Mouse (Mus musculus) urinary bladder, adult 2 months (tissue): ENCODE measurements at regions not wholly inside any gene's neighbourhood (a gene's known extent, or its start where the extent isn't known, plus 50 kb on each side); places are given as distances from the start of the nearest gene placed in this dataset.

Experiments
- DNase-seq: peaks from one replicate; pipeline ENCODE4 v3.0.0; 2022; ENCODE audit warnings: low spot score

DNA sequence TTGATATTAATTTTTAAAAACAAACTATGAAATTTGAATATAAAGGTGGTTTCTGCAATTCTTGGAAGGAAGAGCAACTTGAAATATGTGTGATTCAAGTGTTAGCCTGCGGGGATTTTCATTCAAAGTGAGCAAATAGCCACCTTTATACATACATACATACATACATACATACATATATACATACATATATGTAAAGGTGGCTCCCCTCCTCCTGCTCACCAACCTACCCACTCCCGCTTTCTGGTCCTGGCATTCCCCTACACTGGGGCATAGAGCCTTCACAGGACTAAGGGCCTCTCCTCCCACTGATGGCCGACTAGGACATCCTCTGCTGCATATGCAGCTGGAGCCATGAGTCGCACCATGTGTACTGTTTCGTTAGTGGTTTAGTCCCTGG, 221.3 kb upstream of the Pde3a start:
- no peak for DNase-seq

DNA sequence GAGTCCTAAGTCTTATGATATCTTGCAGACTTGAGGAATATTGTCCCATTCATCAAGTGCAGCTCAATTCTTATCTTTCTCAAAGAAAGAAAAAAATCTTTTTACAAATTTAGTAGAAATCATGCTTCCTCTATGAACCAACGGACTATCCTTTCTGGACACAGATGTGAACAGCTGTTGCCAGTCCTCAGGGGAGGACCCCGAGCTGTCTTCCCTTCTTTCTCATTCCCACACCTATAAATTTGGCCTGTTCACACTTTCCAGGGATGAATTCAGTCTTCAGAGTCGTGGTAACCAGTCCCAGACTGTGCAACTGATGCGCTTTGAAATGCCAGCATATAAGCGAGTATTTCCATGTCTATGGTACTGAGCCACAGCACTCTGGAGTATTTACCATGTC, 214.2 kb upstream of the Pde3a start:
- DNase-seq, result no peak

DNA sequence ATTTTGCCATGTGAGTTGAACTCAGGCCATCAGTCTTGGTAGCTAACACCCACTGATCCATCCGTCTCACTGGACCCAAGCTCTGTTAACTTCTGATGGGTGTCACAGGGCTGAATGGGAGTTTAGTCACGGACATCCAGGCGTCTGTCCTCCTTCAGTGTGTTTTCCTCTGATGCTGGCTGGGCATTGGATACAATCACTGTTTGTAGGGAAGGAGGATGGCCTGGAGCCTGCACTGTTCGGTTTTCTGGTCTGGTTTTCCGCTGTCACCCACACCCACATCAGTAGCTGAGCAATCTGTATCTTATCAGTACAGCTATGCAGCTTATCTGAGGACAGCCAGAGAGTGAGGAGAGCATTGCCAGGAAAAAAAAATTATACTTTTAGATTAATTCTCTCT, 207.7 kb upstream of the Pde3a start:
- DNase-seq, result no peak

DNA sequence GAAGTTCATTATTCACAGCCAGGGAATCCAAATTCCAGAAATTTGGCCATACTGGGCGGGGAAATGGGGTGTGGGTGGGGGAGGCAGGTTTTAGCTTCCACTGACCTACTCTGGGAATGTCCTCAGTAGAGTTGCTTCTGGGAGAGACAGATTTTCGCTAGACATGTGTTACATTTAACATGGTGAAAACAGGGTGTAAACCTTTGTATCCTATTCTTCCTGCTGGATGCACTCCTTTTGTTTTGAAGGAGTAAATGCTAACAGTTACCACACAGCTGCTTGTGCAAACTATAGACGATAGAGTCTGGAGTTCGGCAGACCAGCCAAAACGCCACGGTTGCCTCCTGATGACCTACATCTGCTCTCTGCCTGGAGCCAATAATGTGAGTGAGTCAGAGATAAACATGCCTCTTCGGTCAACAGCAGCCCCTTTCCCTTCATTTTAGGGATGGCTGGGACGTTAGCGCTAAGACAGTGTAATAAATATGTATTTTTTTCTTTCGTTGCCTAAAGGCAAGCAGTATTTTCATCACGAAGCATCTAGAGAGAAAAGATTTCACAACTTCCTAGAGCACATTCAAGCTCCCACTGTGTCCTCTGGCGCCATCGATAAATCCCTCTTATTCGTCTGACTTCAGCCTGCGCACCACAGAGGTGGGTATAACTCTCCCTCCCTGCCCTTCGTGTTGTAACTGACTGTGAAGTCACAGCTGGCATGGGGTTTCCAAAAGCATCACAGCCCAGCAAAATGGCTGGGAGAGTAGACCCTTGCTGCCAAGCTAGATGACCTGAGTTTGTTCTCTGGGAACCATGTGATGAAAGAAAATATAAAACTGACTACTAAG, 207.1 kb upstream of the Pde3a start:
- no peak for DNase-seq

DNA sequence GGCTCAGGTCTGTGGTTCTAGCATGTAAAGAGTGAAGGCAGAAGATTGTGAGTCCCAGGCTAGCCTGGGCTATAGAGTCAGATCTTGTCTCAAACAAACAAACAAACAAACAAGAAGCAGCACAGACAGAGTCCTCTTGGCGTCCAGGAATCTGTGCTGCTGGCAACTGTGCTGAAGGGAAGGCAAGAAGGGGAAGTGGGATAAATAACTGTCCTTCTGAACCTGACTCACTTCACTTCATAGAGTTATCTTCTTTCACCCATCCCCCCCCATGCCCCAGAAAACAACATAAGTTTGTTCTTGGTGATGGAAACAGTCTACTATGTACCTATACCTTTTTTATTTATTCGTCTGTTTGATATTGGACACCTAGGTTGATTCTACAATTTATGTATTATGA, 200.8 kb upstream of the Pde3a start:
- no peak for DNase-seq

DNA sequence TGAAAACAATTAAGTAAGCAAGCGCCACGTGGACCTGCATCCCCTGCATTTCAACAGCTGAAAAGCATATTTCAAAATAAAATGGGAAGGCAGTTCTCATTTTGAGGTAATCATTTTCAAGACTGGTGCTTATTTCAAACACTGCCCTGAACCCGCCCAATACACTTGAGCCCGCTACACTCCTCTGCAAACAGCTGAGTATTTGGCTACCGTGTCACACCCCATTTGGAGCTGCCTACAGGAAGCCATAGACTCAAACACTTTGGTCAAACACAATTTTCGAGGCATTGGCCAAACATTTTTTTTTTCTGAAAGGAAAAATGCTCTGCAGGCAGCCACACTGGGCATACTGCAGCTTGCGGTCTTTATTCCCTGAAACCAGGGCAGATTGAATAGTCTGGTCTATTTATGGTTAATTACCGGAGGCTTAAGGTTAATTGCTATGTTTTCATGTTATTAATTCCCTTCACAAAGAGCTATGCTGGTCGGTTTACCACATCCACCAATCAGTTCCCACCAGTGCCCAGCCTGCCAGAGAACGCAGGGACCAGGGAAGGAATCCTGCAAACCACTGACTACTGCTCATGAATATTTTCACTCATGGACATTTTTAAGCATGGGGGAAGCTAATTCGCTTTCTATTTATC, 198.9 kb upstream of the Pde3a start:
- no peak for DNase-seq

DNA sequence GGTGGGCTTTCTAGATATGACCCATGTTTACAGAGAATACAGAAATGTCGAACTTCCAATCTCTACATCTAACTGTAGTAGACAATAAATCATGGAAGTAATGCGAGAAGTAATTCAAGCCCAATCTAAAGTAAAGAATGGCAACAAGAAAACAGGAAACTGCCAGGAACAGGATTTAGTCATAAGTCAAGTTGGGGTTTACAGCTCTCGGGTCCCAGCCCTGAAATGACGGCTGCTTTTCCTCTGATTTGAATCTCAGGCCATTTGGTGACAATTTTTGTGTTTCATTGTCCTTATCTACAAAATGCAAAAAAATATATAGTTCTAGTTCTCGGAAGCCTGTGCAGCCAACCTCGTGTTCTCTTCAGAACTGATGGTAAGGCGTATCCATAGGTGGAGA, 195.0 kb upstream of the Pde3a start:
- DNase-seq, result no peak

DNA sequence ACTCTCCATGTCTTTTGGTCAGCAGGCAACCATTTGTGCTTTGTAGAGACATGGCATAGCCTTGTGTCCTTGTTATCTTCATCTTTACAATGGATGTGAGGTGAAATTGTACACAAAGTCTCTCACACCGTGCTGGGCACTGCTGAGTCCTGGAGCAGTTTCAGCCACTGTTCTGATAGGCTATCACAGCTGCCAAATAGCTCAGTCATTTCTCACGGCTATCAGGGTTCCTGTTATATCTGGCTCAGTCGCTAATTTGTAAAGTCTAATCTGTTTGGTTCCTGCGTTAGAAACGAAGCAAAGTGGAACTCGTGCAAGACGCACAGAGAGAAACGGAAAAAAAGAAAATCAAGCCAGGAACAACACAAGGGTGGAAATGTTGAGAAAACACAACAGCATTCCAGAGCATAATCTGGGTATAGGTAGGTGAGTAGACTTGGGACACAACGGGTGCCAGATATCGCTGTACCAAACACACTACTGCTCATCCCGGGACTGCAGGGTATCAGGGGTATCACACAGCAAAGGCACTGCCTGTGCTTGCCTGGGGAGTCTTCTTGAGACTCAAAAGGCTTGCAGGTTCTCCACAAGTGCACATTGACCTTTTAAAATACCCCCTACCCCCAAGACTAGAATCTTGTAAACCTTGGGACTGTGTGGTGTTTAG, 189.7 kb upstream of the Pde3a start:
- DNase-seq, result no peak

DNA sequence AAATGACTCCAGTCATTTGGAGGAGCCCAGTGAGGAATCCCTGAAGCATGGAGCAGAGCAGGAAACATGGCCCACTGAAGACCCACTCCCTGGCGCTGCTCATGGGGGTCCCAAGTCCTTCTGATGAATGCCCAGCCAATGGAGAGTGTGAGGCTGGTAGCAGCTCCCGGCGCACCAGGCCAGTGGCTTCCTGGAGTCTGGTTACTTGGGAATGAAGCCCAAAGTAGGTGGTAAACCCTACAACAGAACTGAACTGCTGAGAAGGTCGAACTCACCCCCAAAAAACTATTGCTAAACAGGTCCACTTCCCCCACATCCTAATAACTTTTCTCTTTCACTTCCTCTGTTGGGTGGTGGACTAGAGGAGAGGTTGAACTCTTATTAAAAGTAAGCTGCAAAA, 183.3 kb upstream of the Pde3a start:
- DNase-seq, result no peak

DNA sequence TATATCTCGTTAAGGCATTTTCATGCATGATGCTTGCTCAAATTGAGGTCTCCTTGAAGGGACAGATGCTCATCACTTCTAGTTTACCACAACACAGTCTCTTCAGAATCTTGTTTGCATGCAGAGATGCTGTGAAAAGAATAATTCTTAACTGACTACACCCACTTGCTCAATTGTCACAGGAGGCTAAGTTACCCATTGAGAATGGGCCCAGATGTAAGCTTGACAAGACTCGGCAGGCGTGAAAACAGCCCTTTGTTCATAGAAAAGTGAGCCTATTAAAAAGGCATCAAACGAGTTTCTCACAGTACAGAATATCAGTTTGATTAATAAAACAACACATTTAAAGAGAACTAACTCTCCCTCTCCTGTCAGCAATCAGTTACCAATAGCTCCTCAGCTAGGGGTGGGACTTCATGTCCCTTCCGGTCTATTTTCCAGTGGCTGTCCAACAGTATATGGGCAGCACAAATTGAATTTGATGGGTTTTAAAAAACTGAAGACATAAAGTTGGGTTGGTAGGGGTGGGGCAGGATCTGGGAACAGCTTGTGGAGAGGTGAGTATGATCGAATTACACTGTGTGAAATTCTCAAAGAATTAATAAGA, 180.1 kb upstream of the Pde3a start:
- DNase-seq, result no peak

DNA sequence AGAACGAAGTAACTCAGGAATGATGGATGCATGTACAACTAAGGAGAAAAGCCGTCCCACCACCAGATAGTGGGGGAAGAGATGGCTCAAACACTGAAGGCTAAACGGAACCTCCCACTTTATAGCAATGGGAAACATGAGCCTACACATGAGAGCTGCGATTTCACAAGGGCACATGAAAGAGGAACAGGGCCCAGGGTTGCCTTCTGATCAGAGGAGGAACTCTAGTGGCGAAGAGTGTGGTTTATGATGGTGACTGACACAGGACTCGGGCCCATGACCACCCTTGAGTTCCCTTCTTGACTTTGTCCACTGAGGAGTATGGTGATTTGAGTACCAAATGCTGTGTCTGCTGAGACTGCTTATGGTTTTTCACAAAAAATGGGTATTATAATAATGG, 179.2 kb upstream of the Pde3a start:
- no peak for DNase-seq

DNA sequence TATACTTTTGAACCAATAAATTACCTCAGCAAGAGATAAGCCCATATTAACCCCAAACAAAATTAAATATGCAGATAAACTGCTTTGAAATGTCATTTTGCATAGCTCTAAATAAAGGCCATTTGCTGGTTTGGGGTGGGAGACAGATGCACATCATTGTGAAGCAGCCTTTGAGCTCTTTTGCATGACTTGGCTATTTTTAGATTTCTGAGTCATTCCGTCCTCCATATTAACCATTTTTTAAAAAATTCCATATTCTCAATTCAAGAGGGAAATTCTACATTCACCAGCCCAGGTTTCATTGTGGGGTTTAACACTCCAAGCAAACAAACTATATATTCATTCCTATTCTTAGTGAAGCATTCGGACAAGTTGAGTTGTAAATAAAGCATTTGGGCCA, 177.6 kb upstream of the Pde3a start:
- no peak for DNase-seq

DNA sequence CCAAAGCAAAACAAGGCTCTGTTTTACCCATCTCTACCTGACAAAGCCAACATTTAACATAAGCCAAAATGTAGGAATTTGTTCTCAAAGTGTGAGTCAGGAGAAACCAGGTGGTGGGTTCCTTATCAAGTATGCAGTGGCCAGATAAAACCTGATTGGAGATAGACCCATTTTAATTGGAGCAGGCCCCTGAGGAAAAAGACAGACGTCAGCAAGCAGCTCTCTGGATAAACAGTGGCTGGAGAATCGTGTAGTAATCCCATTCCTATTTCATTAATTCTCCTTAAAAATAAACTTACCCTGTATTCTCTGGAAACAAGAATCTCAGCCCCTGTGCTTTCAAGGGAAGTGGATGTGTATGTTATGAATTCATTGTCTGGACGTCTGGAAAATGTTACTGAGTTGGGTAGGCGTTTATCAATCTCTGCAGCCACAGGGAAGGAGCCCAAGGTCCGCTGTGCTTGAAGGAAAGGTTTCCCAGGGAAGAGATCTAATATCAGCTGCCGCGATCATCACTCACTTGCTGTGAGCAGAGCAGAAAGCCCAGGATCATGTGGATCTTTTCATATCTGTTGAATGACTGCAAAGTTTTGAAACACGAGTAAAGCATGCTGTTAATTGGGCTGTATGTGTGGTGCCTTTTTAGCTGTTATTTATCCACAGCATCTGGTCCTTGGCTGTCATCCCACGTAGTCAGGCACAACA, 157.8 kb upstream of the Pde3a start:
- no peak for DNase-seq

DNA sequence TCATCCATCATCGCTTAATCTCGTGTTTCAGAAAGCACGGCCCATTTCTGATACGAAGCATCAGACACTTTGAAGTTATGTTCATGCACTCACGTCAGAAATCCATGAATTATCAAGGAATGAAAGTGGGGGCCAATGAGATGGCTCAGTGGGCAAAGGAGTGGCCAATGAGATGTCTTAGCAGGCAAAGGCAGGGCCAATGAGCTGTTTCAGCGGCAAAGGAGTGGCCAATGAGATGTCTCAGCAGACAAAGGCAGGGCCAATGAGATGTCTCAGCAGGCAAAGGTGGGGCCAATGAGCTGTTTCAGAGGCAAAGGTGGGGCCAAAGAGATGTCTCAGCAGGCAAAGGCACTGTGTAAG, 157.3 kb upstream of the Pde3a start:
- no peak for DNase-seq

DNA sequence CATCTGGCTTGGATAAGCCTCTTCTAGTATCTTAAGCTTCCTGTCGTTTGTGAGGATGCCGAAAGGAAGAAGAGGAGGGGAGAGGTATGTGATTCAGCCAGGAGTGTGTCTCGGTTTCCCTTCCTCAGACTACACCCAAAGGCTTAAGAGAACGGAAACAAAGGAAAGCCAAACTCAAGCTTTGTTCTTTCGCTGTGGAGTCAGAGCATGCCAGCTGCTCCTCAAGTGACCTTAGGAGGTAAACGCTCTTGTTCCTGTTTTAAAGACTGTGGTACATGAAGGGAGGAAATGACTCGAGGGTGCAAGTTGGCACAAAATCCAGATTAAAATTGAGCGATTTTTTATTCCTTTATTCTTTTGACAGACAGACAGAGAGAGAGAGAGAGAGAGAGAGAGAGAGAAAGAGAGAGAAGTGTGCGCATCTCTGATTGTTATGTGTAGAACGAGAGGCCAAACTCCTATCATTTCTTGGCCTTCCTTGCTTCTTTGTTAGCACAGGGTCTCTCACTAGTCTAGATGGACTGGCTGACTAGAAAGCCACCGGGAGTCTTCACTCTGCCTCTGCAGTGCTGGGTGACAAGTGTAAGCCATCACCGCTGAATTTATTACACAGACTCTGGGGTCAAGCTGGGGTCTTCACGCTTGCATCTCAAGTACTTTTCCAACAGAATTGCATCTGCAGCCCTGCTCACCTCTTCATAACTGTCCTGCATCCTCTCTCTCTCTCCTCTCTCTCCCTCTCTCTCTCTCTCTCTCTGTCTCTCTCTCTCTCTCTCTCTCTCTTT, 151.5 kb upstream of the Pde3a start:
- no peak for DNase-seq

DNA sequence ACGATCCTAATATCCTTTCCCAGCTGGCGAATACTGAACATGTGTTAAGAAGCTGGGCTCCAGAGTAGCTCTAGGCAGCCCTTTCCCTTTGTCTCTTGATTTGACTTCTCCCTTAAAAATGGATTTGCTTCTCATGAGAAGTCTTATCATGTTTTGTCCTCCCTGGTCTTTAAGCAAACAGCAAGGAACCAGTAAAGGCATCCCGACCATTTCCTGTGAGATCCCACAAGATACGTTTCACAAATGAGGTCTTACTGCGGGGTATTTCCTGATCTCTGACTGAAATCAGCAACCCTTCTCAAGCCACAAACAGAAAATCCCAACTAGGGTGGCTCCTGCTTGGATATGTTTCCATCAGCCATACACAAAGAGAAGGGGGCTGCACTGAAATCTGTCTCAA, 130.8 kb upstream of the Pde3a start:
- no peak for DNase-seq

DNA sequence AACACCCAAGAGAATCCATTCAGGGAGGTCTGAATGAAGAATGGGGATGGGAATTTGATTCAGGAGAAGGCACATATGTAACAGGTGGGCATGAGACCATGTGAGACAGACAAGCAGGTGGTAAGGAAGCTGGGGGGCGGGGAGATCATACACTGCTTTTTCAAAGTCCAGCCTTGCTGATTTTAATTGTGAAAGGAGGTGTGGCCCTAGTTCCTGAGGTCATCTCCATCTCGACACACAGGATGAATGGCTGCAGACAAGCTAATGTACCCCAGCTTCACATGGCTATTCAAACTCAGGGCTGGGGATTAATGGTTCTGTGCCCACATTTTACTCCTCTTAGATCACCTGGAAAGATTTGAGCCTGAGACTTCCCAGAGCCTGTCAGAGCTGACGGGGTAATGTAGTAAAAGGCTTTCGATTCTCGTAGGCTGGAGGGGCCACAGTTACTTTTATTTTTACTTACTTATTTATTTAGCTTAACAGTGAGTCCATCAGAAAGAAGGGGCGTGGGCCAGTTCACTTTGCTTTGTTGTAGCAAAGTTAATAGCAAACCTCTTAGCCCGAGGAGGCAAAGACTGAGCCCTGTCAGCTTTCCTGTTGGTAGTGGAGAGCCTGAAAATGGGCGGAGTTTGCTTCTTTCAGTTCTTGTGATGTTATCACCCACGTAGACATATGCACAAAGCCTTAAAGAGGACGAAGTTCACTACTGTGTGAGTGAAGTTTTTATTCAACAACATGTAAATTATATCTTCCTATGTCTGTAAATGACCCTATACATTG, 122.3 kb upstream of the Pde3a start:
- no peak for DNase-seq

DNA sequence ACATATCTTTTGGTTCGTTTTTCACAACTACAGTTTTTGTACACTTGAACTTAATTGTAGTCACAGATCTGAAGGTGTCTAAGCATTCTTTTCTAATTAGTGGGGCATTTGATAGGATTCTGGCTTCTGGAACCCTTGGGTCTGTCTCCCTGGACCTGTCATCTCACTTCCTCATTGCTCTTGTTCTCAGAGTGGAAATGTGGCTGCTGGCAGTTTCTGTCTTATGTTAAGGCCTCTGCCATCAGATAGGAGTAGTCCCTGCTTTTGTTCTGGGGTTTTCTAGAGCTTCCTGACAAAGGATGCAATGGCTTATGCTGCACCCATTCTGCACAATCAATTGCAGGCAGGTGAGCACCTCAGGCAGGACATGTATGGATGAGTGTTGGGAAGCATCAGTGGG, 119.5 kb upstream of the Pde3a start:
- DNase-seq, result no peak

DNA sequence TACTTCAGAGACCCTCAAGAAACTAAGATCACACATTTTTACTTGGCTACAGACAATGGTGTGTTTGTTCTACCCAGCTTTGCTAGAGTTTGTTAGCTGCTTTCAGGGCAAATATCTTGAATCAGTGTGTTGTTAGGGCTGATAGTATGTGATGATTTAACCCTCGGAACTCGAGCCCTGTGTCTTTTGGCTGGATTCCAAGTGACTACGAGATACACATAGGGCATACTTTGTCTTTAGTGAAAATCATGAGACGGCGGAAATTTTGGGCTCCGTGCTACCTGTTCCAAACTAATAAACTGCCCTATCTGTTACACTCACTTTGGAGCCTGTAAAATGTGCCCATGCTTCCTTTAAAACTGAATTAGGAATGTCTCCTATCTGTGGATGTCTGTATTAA, 114.9 kb upstream of the Pde3a start:
- no peak for DNase-seq

DNA sequence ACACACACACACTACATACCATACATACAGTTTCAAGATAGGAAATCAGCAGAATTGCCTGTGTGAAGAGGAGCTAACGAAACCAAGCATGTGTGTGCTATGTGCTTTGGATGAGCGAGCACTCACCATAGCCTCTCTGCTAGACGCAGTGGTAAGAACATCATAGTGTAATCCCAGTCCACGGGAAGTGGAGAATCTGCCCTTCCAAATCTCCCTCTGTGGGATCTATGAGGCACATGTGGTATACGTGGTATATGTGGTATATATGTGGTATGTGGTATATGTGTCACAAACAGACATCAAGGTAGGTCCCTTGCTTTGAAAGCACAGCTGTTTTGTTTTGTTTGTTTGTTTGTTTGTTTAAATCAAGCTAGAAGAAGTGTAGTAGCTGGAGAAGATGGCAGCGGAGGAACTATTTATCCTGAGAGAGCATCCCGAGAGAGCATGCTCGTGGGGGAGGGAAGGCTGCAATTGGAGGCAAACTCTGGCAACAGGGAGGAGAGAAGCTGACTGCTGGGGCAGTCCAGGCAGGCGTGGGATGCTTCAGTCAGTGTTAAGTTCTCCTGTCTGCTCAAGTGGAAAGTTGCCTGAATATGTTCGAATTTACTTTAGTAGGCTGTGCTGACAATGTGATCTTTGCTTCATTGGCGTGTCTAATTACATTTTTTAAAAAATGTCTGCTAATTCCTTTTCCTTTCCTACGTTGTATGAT, 112.2 kb upstream of the Pde3a start:
- no peak for DNase-seq
